Mouse (Mus musculus): Measurements from ENCODE around the gene Adm2.

- no peak for TF ChIP-seq POLR2A (IDR thresholded peaks at IDR 0.05; ENCODE audit: extremely low read depth, insufficient read depth, low read length)
- TF ChIP-seq CTCF (IDR thresholded peaks at IDR 0.05; ENCODE audit: extremely low read depth, insufficient read depth, low read length): no peak
Observed at GRCm38 (mm10) chr15:89336422-89336821, 13.9 kb downstream of the Adm2 start.

Measured in cortical plate, adult 2 months (tissue).